Mouse (Mus musculus): ENCODE measurements around the gene Aen. TPM values are rescaled to one million over a fixed set of nuclear protein-coding genes. Genes with fewer than 3 reads are reported as not detected.
A peak's percentile ranks its signal among the peaks of the same experiment; 100 is the strongest.

Gene Aen
- polyA plus RNA-seq, 1 experiment from 2014 or later = 38.3 TPM

GRCm38 (mm10) chr7:78918686-78919085 is 23.0 kb downstream of the Aen start:
- no peak overlapping the region for H3K4me2 ChIP-seq
- peaks cover 18% of the 10 kb centered on the region; the same call in 1 of the 2 replicates for H3K27me3 ChIP-seq (replicated peaks)
- ATAC-seq = no peak
- 44% methylated on average over 4 of the region's 4 CpGs for WGBS (ENCODE audit: insufficient replicate concordance)
- H3K27ac ChIP-seq = no peak overlapping the region
- H3K9me3 ChIP-seq (replicated peaks) = no peaks in the 10 kb centered on the region
- H3K4me3 ChIP-seq = no peak overlapping the region
- H3K9ac ChIP-seq = no peak overlapping the region
- peaks cover 15% of the 10 kb centered on the region for H3K4me1 ChIP-seq
- no peaks in the 10 kb centered on the region for H3K36me3 ChIP-seq

GRCm38 (mm10) chr7:78922506-78922905 is 26.9 kb downstream of the Aen start:
- no peaks in the 10 kb centered on the region for H3K9me3 ChIP-seq (replicated peaks)
- H3K27ac ChIP-seq = peak overlapping the region; percentile 40; the same call in 1 of the 2 replicates
- 59% methylated on average over 7 of the region's 7 CpGs for WGBS (ENCODE audit: insufficient replicate concordance)
- peaks cover 4% of the 10 kb centered on the region; the same call in 1 of the 2 replicates for H3K4me1 ChIP-seq
- no peak overlapping the region for H3K4me3 ChIP-seq
- H3K27me3 ChIP-seq (replicated peaks) = peaks cover 30% of the 10 kb centered on the region
- no peak overlapping the region for H3K4me2 ChIP-seq
- H3K36me3 ChIP-seq = no peaks in the 10 kb centered on the region
- ATAC-seq = peak; percentile 36; the same call in 1 of the 2 replicates
- no peak overlapping the region for H3K9ac ChIP-seq

GRCm38 (mm10) chr7:78924300-78924699 is 28.6 kb downstream of the Aen start:
- no peak overlapping the region for H3K9ac ChIP-seq
- no peak for ATAC-seq

GRCm38 (mm10) chr7:78924796-78925195 is 29.1 kb downstream of the Aen start:
- WGBS (ENCODE audit: insufficient replicate concordance) = 55% methylated on average over 7 of the region's 7 CpGs
- H3K4me2 ChIP-seq = no peak overlapping the region
- H3K27ac ChIP-seq = no peak overlapping the region
- no peak overlapping the region for H3K9ac ChIP-seq
- ATAC-seq = no peak
- H3K36me3 ChIP-seq = no peaks in the 10 kb centered on the region
- no peak overlapping the region for H3K4me3 ChIP-seq
- peaks cover 27% of the 10 kb centered on the region for H3K27me3 ChIP-seq (replicated peaks)
- H3K4me1 ChIP-seq = peaks cover 4% of the 10 kb centered on the region; the same call in 1 of the 2 replicates
- no peaks in the 10 kb centered on the region for H3K9me3 ChIP-seq (replicated peaks)

More at GRCm38 (mm10) chr7:78924300-78924699, 28.6 kb downstream of the Aen start:
- 12% methylated on average over 6 of the region's 6 CpGs for WGBS (ENCODE audit: insufficient replicate concordance)
- Histone ChIP-seq H3K4me3 (no peak overlapping the region), H3K27me3 (replicated peaks) (peaks cover 30% of the 10 kb centered on the region), H3K27ac (no peak overlapping the region), H3K9me3 (replicated peaks) (no peaks in the 10 kb centered on the region), H3K4me1 (peaks cover 4% of the 10 kb centered on the region; the same call in 1 of the 2 replicates), H3K36me3 (no peaks in the 10 kb centered on the region), H3K4me2 (no peak overlapping the region)

- no peaks in the 10 kb centered on the region for H3K9me3 ChIP-seq (replicated peaks)
- no peak overlapping the region for H3K4me3 ChIP-seq
- no peak overlapping the region for H3K27ac ChIP-seq
- ATAC-seq = no peak
- 63% methylated on average over 7 of the region's 7 CpGs for WGBS (ENCODE audit: insufficient replicate concordance)
- H3K9ac ChIP-seq = no peak overlapping the region
- H3K4me2 ChIP-seq = no peak overlapping the region
- no peaks in the 10 kb centered on the region for H3K36me3 ChIP-seq
- H3K4me1 ChIP-seq = peaks cover 4% of the 10 kb centered on the region; the same call in 1 of the 2 replicates
- H3K27me3 ChIP-seq (replicated peaks) = peaks cover 26% of the 10 kb centered on the region
These were observed 30.0 kb downstream of the Aen start for GRCm38 (mm10) chr7:78925680-78926079.

- Histone ChIP-seq H3K4me3 (no peak overlapping the region), H3K9ac (no peak overlapping the region), H3K27me3 (replicated peaks) (peaks cover 26% of the 10 kb centered on the region), H3K27ac (no peak overlapping the region), H3K4me2 (no peak overlapping the region), H3K36me3 (no peaks in the 10 kb centered on the region), H3K4me1 (peaks cover 4% of the 10 kb centered on the region; the same call in 1 of the 2 replicates), H3K9me3 (replicated peaks) (no peaks in the 10 kb centered on the region)
- WGBS (ENCODE audit: insufficient replicate concordance) = 72% methylated on average over 9 of the region's 9 CpGs
- ATAC-seq = no peak
These were observed 30.5 kb downstream of the Aen start for GRCm38 (mm10) chr7:78926156-78926555.

- Histone ChIP-seq H3K36me3 (no peaks in the 10 kb centered on the region), H3K4me2 (no peak overlapping the region), H3K27ac (no peak overlapping the region), H3K27me3 (replicated peaks) (peaks cover 20% of the 10 kb centered on the region), H3K9me3 (replicated peaks) (no peaks in the 10 kb centered on the region), H3K4me3 (no peak overlapping the region), H3K9ac (no peak overlapping the region), H3K4me1 (peaks cover 4% of the 10 kb centered on the region; the same call in 1 of the 2 replicates)
- ATAC-seq = no peak
- 37% methylated on average over 3 of the region's 3 CpGs for WGBS (ENCODE audit: insufficient replicate concordance)
These were observed 31.6 kb downstream of the Aen start for GRCm38 (mm10) chr7:78927266-78927665.

GRCm38 (mm10) chr7:78938957-78939602 is 43.4 kb downstream of the Aen start:
- H3K27me3 ChIP-seq (replicated peaks) = peaks cover 16% of the 10 kb centered on the region; the same call in 1 of the 2 replicates
- 49% methylated on average over 19 of the region's 19 CpGs for WGBS (ENCODE audit: insufficient replicate concordance)
- no peak overlapping the region for H3K27ac ChIP-seq
- no peaks in the 10 kb centered on the region for H3K4me1 ChIP-seq
- no peak overlapping the region for H3K9ac ChIP-seq
- no peak overlapping the region for H3K4me3 ChIP-seq
- no peaks in the 10 kb centered on the region for H3K36me3 ChIP-seq
- ATAC-seq = no peak
- no peak overlapping the region for H3K4me2 ChIP-seq
- no peaks in the 10 kb centered on the region for H3K9me3 ChIP-seq (replicated peaks)

GRCm38 (mm10) chr7:78940971-78941370 is 45.3 kb downstream of the Aen start:
- H3K4me1 ChIP-seq = no peaks in the 10 kb centered on the region
- no peaks in the 10 kb centered on the region for H3K36me3 ChIP-seq
- H3K9ac ChIP-seq = no peak overlapping the region
- WGBS (ENCODE audit: insufficient replicate concordance) = 17% methylated on average over 3 of the region's 3 CpGs
- no peak overlapping the region for H3K4me2 ChIP-seq
- H3K27ac ChIP-seq = no peak overlapping the region
- no peak overlapping the region for H3K4me3 ChIP-seq
- H3K9me3 ChIP-seq (replicated peaks) = no peaks in the 10 kb centered on the region
- H3K27me3 ChIP-seq (replicated peaks) = peaks cover 16% of the 10 kb centered on the region; the same call in 1 of the 2 replicates
- ATAC-seq = no peak

- H3K9ac ChIP-seq = no peak overlapping the region
- H3K36me3 ChIP-seq = no peaks in the 10 kb centered on the region
- WGBS (ENCODE audit: insufficient replicate concordance) = 52% methylated on average over 2 of the region's 2 CpGs
- H3K9me3 ChIP-seq (replicated peaks) = no peaks in the 10 kb centered on the region
- H3K4me2 ChIP-seq = no peak overlapping the region
- H3K4me1 ChIP-seq = no peaks in the 10 kb centered on the region
- peak; percentile 44; the same call in 1 of the 2 replicates for ATAC-seq
- peaks cover 11% of the 10 kb centered on the region; the same call in 1 of the 2 replicates for H3K27me3 ChIP-seq (replicated peaks)
- no peak overlapping the region for H3K27ac ChIP-seq
- no peak overlapping the region for H3K4me3 ChIP-seq
These were observed 46.9 kb downstream of the Aen start for GRCm38 (mm10) chr7:78942544-78942943.

GRCm38 (mm10) chr7:78953886-78954572 is 58.4 kb downstream of the Aen start:
- Histone ChIP-seq H3K27me3 (replicated peaks) (no peaks in the 10 kb centered on the region), H3K27ac (no peak overlapping the region), H3K4me1 (no peaks in the 10 kb centered on the region), H3K9ac (no peak overlapping the region), H3K4me2 (no peak overlapping the region), H3K9me3 (replicated peaks) (no peaks in the 10 kb centered on the region), H3K36me3 (no peaks in the 10 kb centered on the region), H3K4me3 (no peak overlapping the region)
- ATAC-seq = no peak
- WGBS (ENCODE audit: insufficient replicate concordance) = 31% methylated on average over 11 of the region's 11 CpGs

GRCm38 (mm10) chr7:78954619-78955018 is 59.0 kb downstream of the Aen start:
- Histone ChIP-seq H3K27ac (no peak overlapping the region), H3K27me3 (replicated peaks) (no peaks in the 10 kb centered on the region), H3K9me3 (replicated peaks) (no peaks in the 10 kb centered on the region), H3K4me2 (no peak overlapping the region), H3K4me1 (no peaks in the 10 kb centered on the region), H3K36me3 (no peaks in the 10 kb centered on the region), H3K9ac (no peak overlapping the region), H3K4me3 (no peak overlapping the region)
- WGBS (ENCODE audit: insufficient replicate concordance) = 54% methylated on average over 6 of the region's 6 CpGs
- no peak for ATAC-seq

All from liver, embryonic 12.5 days (tissue).